Mouse (Mus musculus): ENCODE results near the gene Smyd4. TPM values are rescaled to one million over a fixed set of nuclear protein-coding genes. Genes with fewer than 3 reads are reported as not detected.

The Smyd4 gene
- total and polyA plus RNA-seq, 3 experiments, result 9.6 to 12.8 TPM; not detected in 1

- DNase-seq (ENCODE audit: low read depth, low spot score), result no peak
- Histone ChIP-seq H3K79me2 (ENCODE audit: control insufficient read depth, insufficient read depth, low read length, poor library complexity) (no peaks in the 10 kb centered on the region), H3K9me3 (replicated peaks; ENCODE audit: insufficient read depth, low read length) (no peaks in the 10 kb centered on the region), H3K27me3 (ENCODE audit: control insufficient read depth in 1 of 2, insufficient read depth in 2 of 2, low read length in 2 of 2) (no peaks in the 10 kb centered on the region), H3K36me3 (ENCODE audit: control insufficient read depth in 1 of 2, insufficient read depth in 2 of 2, low read length in 2 of 2) (no peaks in the 10 kb centered on the region), H3K9ac (ENCODE audit: control insufficient read depth, low read depth, low read length, poor library complexity, severe bottlenecking) (no peak overlapping the region), H3K27ac (ENCODE audit: control insufficient read depth, low read depth, low read length) (no peak overlapping the region), H3K4me3 (ENCODE audit: control insufficient read depth in 1 of 2, insufficient read depth in 1 of 2, low read depth in 2 of 2, low read length in 2 of 2) (no peak overlapping the region), H3K4me1 (ENCODE audit: control insufficient read depth in 1 of 2, insufficient read depth in 2 of 2, low read length in 2 of 2) (no peaks in the 10 kb centered on the region)
- TF ChIP-seq MAZ (IDR thresholded peaks at IDR 0.05; ENCODE audit: low read depth, low read length), result no peak
These were observed 90.0 kb downstream of the Smyd4 start for GRCm38 (mm10) chr11:75438194-75438593.

- TF ChIP-seq NELFE (IDR thresholded peaks at IDR 0.05; ENCODE audit: low read depth, low read length), result no peak
- no peak for TF ChIP-seq POLR2AphosphoS2 (IDR thresholded peaks at IDR 0.05; ENCODE audit: low read length)
- TF ChIP-seq JUND (IDR thresholded peaks at IDR 0.05; ENCODE audit: low read depth, low read length), result no peak
- no peak for TF ChIP-seq ELF1 (IDR thresholded peaks at IDR 0.05; ENCODE audit: low read depth, low read length)
- TF ChIP-seq RAD21 (IDR thresholded peaks at IDR 0.05; ENCODE audit: low read depth, low read length), result no peak
- no peak for TF ChIP-seq POLR2AphosphoS5 (IDR thresholded peaks at IDR 0.05; ENCODE audit: borderline replicate concordance, low read depth, low read length)
- no peak for TF ChIP-seq BHLHE40 (IDR thresholded peaks at IDR 0.05; ENCODE audit: borderline replicate concordance, low read depth, low read length)
- no peak for TF ChIP-seq CHD1 (IDR thresholded peaks at IDR 0.05; ENCODE audit: low read depth, low read length)
- TF ChIP-seq UBTF (IDR thresholded peaks at IDR 0.05; ENCODE audit: borderline replicate concordance, insufficient read depth, low read depth, low read length), result no peak
- TF ChIP-seq RCOR1 (IDR thresholded peaks at IDR 0.05; ENCODE audit: low read depth, low read length), result no peak
- TF ChIP-seq SIN3A (IDR thresholded peaks at IDR 0.05; ENCODE audit: low read length), result no peak
- no peak for TF ChIP-seq EP300 (IDR thresholded peaks at IDR 0.05; ENCODE audit: low read depth in 1 of 2, low read length in 2 of 2)
- TF ChIP-seq ETS1 (IDR thresholded peaks at IDR 0.05; ENCODE audit: low read depth, low read length), result no peak
- no peak for TF ChIP-seq MAZ (IDR thresholded peaks at IDR 0.05; ENCODE audit: low read depth, low read length)
- no peak for TF ChIP-seq MYC (IDR thresholded peaks at IDR 0.05; ENCODE audit: low read depth, low read length)
- no peak for TF ChIP-seq E2F4 (IDR thresholded peaks at IDR 0.05; ENCODE audit: borderline replicate concordance, low read depth, low read length)
- Histone ChIP-seq H3K79me2 (ENCODE audit: control insufficient read depth, insufficient read depth, low read length, poor library complexity) (no peaks in the 10 kb centered on the region), H3K27ac (ENCODE audit: control insufficient read depth, low read depth, low read length) (no peak overlapping the region), H3K27me3 (ENCODE audit: control insufficient read depth in 1 of 2, insufficient read depth in 2 of 2, low read length in 2 of 2) (no peaks in the 10 kb centered on the region), H3K9me3 (replicated peaks; ENCODE audit: insufficient read depth, low read length) (no peaks in the 10 kb centered on the region), H3K9ac (ENCODE audit: control insufficient read depth, low read depth, low read length, poor library complexity, severe bottlenecking) (no peak overlapping the region), H3K4me1 (ENCODE audit: control insufficient read depth in 1 of 2, insufficient read depth in 2 of 2, low read length in 2 of 2) (no peaks in the 10 kb centered on the region), H3K36me3 (ENCODE audit: control insufficient read depth in 1 of 2, insufficient read depth in 2 of 2, low read length in 2 of 2) (no peaks in the 10 kb centered on the region), H3K4me3 (ENCODE audit: control insufficient read depth in 1 of 2, insufficient read depth in 1 of 2, low read depth in 2 of 2, low read length in 2 of 2) (no peak overlapping the region)
- no peak for DNase-seq (ENCODE audit: low read depth, low spot score)
These were observed 90.6 kb downstream of the Smyd4 start for GRCm38 (mm10) chr11:75438804-75439203.
